Mouse (Mus musculus) stomach, postnatal 0 days (tissue): ENCODE results near the gene Tuft1. TPM values are rescaled to one million over a fixed set of nuclear protein-coding genes. Genes with fewer than 3 reads are reported as not detected.
"Not testable (repeated sequence)": the region's sequence is repeated elsewhere in the genome, so short reads cannot be mapped to it uniquely, and the experiment has no call there.

Experiments
- ATAC-seq: fragments of 200-750 bp; cut with Nextera tagmentation; 2 replicates; pipeline ENCODE4 v1.8.0; 2017; ENCODE audit not compliant: low FRiP score, low TSS enrichment
- DNase-seq: peaks from one replicate; pipeline ENCODE4 v3.0.0-alpha.2; 2016; ENCODE audit warnings: low spot score
- H3K27ac ChIP-seq: fragments of 300-500 bp; sonication (generic); replicated peaks from 2 replicates; pipeline ENCODE4 v1.5.1; 2014; ENCODE audit warnings: mild to moderate bottlenecking, control low read depth
- H3K27me3 ChIP-seq: fragments of 300-500 bp; sonication (generic); 2 replicates; pipeline ENCODE4 v1.6.1; 2014; ENCODE audit warnings: low read length; ENCODE audit not compliant: control insufficient read depth, insufficient read depth
- H3K36me3 ChIP-seq: fragments of 300-500 bp; sonication (generic); 2 replicates; pipeline ENCODE4 v1.6.1; 2014; ENCODE audit warnings: low read length, mixed read lengths; ENCODE audit not compliant: control insufficient read depth, insufficient read depth
- H3K4me1 ChIP-seq: fragments of 300-500 bp; sonication (generic); replicated peaks from 2 replicates; pipeline ENCODE4 v1.6.1; 2014; ENCODE audit warnings: antibody characterized with exemption; ENCODE audit not compliant: control insufficient read depth, insufficient read depth
- H3K4me2 ChIP-seq: fragments of 300-500 bp; sonication (generic); replicated peaks from 2 replicates; pipeline ENCODE4 v1.6.1; 2014; ENCODE audit warnings: low read depth, mild to moderate bottlenecking, control low read depth, moderate library complexity
- H3K4me3 ChIP-seq: fragments of 300-500 bp; sonication (generic); 2 replicates; pipeline ENCODE4 v1.5.1; 2014; ENCODE audit warnings: low read depth, low read length, control low read depth
- H3K9ac ChIP-seq: fragments of 300-500 bp; sonication (generic); 2 replicates; pipeline ENCODE4 v1.6.1; 2014; ENCODE audit warnings: mild to moderate bottlenecking, low read length, control low read depth, mixed read lengths
- H3K9me3 ChIP-seq: fragments of 300-500 bp; sonication (generic); 2 replicates; pipeline ENCODE4 v1.6.1; 2016; ENCODE audit warnings: low read length; ENCODE audit not compliant: control insufficient read depth
- CTCF ChIP-seq: IDR thresholded peaks from 2 replicates; pipeline ENCODE4 v1.5.1; 2016; ENCODE audit warnings: antibody characterized with exemption, low read depth, mild to moderate bottlenecking, moderate library complexity
- EP300 ChIP-seq: optimal IDR thresholded peaks from 2 replicates; pipeline ENCODE3; 2016; ENCODE audit warnings: antibody characterized with exemption
- WGBS: fragments of 180-500 bp; shearing (Covaris S2); extraction: QIAGEN DNeasy Blood & Tissue Kit; methylation state at CpG from one replicate; pipeline ENCODE4 v1.1.7; 2014; 5-methylcytosine and 5-hydroxymethylcytosine counted together
- polyA plus RNA-seq: library from polyadenylated mRNA; unstranded; fragments of >200 nt; fragmentation: Nextera tagmentation; extraction: Ambion mirVana; gene quantifications from 2 replicates; pipeline ENCODE4 v1.2.1, GENCODE M21; 2015

The Tuft1 gene
- polyA plus RNA-seq, 1 experiment from 2014 or later, result 39.7 TPM

GRCm38 (mm10) chr3:94683646-94684045 lies 25.0 kb upstream of the Tuft1 start:
- ATAC-seq, result no peak
- no peaks in the 10 kb centered on the region for H3K4me1 ChIP-seq
- 77% methylated on average over 6 of the region's 6 CpGs for WGBS

GRCm38 (mm10) chr3:94680783-94681182 lies 22.1 kb upstream of the Tuft1 start:
- Histone ChIP-seq H3K27ac (no peak overlapping the region; the same call in 1 of the 2 replicates), H3K4me2 (peak overlapping the region; percentile 24; the same call in 1 of the 2 replicates), H3K27me3 (no peaks in the 10 kb centered on the region), H3K9ac (no peak overlapping the region), H3K36me3 (no peaks in the 10 kb centered on the region), H3K9me3 (no peaks in the 10 kb centered on the region), H3K4me3 (no peak overlapping the region), H3K4me1 (no peaks in the 10 kb centered on the region)
- 66% methylated on average over 16 of the region's 16 CpGs for WGBS
- DNase-seq (peak; percentile 51), ATAC-seq (peak; percentile 85)
- TF ChIP-seq CTCF, result no peak

More at GRCm38 (mm10) chr3:94683646-94684045, 25.0 kb upstream of the Tuft1 start:
- TF ChIP-seq CTCF (no peak), EP300 (no peak)
- H3K36me3 ChIP-seq, result no peaks in the 10 kb centered on the region
- DNase-seq, result no peak
- H3K9ac ChIP-seq, result no peak overlapping the region
- no peak overlapping the region for H3K4me2 ChIP-seq
- H3K27me3 ChIP-seq, result no peaks in the 10 kb centered on the region
- H3K4me3 ChIP-seq, result no peak overlapping the region
- H3K9me3 ChIP-seq, result no peaks in the 10 kb centered on the region
- H3K27ac ChIP-seq, result no peak overlapping the region

- H3K27me3 ChIP-seq, H3K4me3 ChIP-seq, H3K9me3 ChIP-seq, H3K36me3 ChIP-seq, H3K9ac ChIP-seq, ATAC-seq, DNase-seq, H3K4me2 ChIP-seq, H3K27ac ChIP-seq, H3K4me1 ChIP-seq: not testable (repeated sequence)
- WGBS, result 80% methylated on average over 12 of the region's 12 CpGs
Measured at GRCm38 (mm10) chr3:94680032-94680431, 21.4 kb upstream of the Tuft1 start.

GRCm38 (mm10) chr3:94679351-94679841 lies 20.7 kb upstream of the Tuft1 start:
- DNase-seq, result peak; percentile 69
- Histone ChIP-seq H3K4me2 (no peak overlapping the region), H3K9ac (no peak overlapping the region), H3K4me1 (no peaks in the 10 kb centered on the region), H3K27ac (0 out of 2 replicates have a peak overlapping the region, but pooled peaks have one; percentile 13), H3K4me3 (no peak overlapping the region), H3K27me3 (no peaks in the 10 kb centered on the region), H3K36me3 (no peaks in the 10 kb centered on the region), H3K9me3 (no peaks in the 10 kb centered on the region)
- ATAC-seq, result peak; percentile 45
- TF ChIP-seq EP300, result peak; percentile 87
- TF ChIP-seq CTCF, result no peak
- 47% methylated on average over 8 of the region's 8 CpGs for WGBS

- 61% methylated on average over 9 of the region's 9 CpGs for WGBS
- H3K27ac ChIP-seq, H3K27me3 ChIP-seq, H3K9me3 ChIP-seq, H3K4me2 ChIP-seq, H3K4me1 ChIP-seq, H3K9ac ChIP-seq, H3K4me3 ChIP-seq, ATAC-seq, H3K36me3 ChIP-seq: not testable (repeated sequence)
- DNase-seq, result peak; percentile 66
Measured at GRCm38 (mm10) chr3:94675101-94675500, 16.4 kb upstream of the Tuft1 start.

GRCm38 (mm10) chr3:94665896-94666295 lies 7.2 kb upstream of the Tuft1 start:
- not testable (repeated sequence) for H3K27ac ChIP-seq, ATAC-seq, H3K27me3 ChIP-seq, H3K4me2 ChIP-seq, H3K36me3 ChIP-seq, H3K9ac ChIP-seq, H3K4me1 ChIP-seq, H3K4me3 ChIP-seq, H3K9me3 ChIP-seq, DNase-seq
- WGBS, result 17% methylated on average over 7 of the region's 7 CpGs
